Mouse (Mus musculus) B cell, adult 2 months (primary cell): ENCODE results near the gene Stk38.
"Not testable (repeated sequence)": the region's sequence is repeated elsewhere in the genome, so short reads cannot be mapped to it uniquely, and the experiment has no call there.

Experiments used
- DNase-seq, 2 experiments: peaks; one replicate each; pipeline ENCODE4 v3.0.0; 2022

The Stk38 gene

GRCm38 (mm10) chr17:29007641-29008325 lies at the start of gene Stk38:
Gene Stk38 (minus strand): TSS chr17:29007995.
- peak; percentile 96 to 98 for DNase-seq

GRCm38 (mm10) chr17:29057361-29057890 lies 49.6 kb upstream of the Stk38 start:
- no peak for DNase-seq

- no peak for DNase-seq
These were observed 48.9 kb upstream of the Stk38 start for GRCm38 (mm10) chr17:29056699-29057151.

- no peak for DNase-seq
These were observed 48.4 kb upstream of the Stk38 start for GRCm38 (mm10) chr17:29056207-29056606.

GRCm38 (mm10) chr17:29055586-29055985 lies 47.8 kb upstream of the Stk38 start:
- no peak for DNase-seq

GRCm38 (mm10) chr17:29054429-29054828 lies 46.6 kb upstream of the Stk38 start:
- no peak for DNase-seq

GRCm38 (mm10) chr17:29053841-29054240 lies 46.0 kb upstream of the Stk38 start:
- DNase-seq = no peak

- no peak for DNase-seq
These were observed 45.3 kb upstream of the Stk38 start for GRCm38 (mm10) chr17:29053067-29053466.

- DNase-seq = no peak
These were observed 43.0 kb upstream of the Stk38 start for GRCm38 (mm10) chr17:29050791-29051190.

GRCm38 (mm10) chr17:29049923-29050322 lies 42.1 kb upstream of the Stk38 start:
- DNase-seq = no peak

- DNase-seq = no peak
These were observed 41.7 kb upstream of the Stk38 start for GRCm38 (mm10) chr17:29049508-29049889.

GRCm38 (mm10) chr17:29048748-29049507 lies 41.1 kb upstream of the Stk38 start:
- peak; percentile 88 to 90 for DNase-seq

GRCm38 (mm10) chr17:29047697-29048514 lies 40.1 kb upstream of the Stk38 start:
- no peak for DNase-seq

GRCm38 (mm10) chr17:29046863-29047262 lies 39.1 kb upstream of the Stk38 start:
- no peak for DNase-seq

- DNase-seq = peak; percentile 22 to 23
These were observed 38.1 kb upstream of the Stk38 start for GRCm38 (mm10) chr17:29045741-29046530.

- DNase-seq = peak; percentile 61 to 63
These were observed 37.1 kb upstream of the Stk38 start for GRCm38 (mm10) chr17:29044925-29045319.

- DNase-seq = peak; percentile 31 to 33
These were observed 36.5 kb upstream of the Stk38 start for GRCm38 (mm10) chr17:29044146-29044924.

GRCm38 (mm10) chr17:29043583-29043982 lies 35.8 kb upstream of the Stk38 start:
- no peak for DNase-seq

GRCm38 (mm10) chr17:29042569-29042968 lies 34.8 kb upstream of the Stk38 start:
- no peak for DNase-seq

GRCm38 (mm10) chr17:29041632-29042031 lies 33.8 kb upstream of the Stk38 start:
- DNase-seq = not testable (repeated sequence)

GRCm38 (mm10) chr17:29039351-29039750 lies 31.6 kb upstream of the Stk38 start:
- DNase-seq = peak in 1 of 2 experiments; percentile 32
